7 mouse cellular contexts compared by ENCODE assay signal in the genomic region with DNA sequence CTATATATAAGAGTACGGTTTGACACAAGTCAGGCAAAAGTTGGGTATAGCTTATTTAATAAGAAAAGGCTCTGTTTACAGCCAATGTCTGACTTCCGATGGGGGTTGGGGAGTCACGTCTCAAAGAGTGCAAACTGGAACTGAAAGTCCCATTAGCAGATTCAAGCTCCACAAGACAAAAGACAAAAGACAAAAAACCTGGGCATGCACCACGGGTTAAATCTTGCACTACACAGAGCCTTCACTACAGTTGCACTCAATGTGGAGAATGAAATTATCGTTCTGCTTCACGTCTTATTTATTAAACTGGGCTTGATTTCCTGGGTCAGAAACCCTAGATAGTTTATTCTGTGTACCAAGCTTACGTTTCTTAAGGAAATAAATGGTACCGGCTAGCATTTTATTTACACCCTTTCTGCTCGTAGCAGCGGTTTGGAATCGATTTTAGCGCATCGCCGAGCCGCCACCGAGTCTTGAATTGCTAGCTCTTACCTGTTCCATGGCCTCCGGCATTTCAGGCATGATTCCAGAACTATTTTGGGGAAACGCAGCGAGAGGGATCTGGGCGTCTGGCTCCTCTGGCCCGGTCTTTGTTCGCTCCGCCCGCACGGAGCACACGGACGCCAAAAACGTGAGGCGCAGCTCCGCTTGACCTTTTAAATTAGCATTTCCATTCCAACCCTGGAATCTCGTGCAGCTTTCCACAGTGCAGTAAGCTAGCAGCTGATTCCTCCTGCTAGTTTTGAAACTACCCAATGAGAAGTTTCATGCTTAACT. TPM values are rescaled to one million over a fixed set of nuclear protein-coding genes. Genes with fewer than 3 reads are reported as not detected.
DNase-seq lines count a peak whose midpoint lies in the region; TF ChIP-seq lines count a peak whose summit lies in the region.

No protein-coding gene starts in this region.

- no peak for TF ChIP-seq CTCF in small intestine, adult 2 months (IDR thresholded peaks at IDR 0.05; ENCODE audit: extremely low read depth, insufficient read length, insufficient replicate concordance, low read depth, low read length)

- H3K9me3 ChIP-seq in midbrain, embryonic 10.5 days (replicated peaks) = no peaks in the 10 kb centered on the region

- H3K4me1 ChIP-seq in midbrain, embryonic 10.5 days = peaks cover 31% of the 10 kb centered on the region
- H3K4me1 ChIP-seq in small intestine, adult 2 months (ENCODE audit: control insufficient read depth, insufficient read depth, insufficient read length, low read length) = peaks cover 13% of the 10 kb centered on the region; the same call in 1 of the 2 replicates

- no peaks in the 10 kb centered on the region for H3K27me3 ChIP-seq in midbrain, embryonic 10.5 days (ENCODE audit: low read depth, poor library complexity, severe bottlenecking)
- H3K27me3 ChIP-seq in small intestine, adult 2 months (ENCODE audit: control insufficient read depth, insufficient read depth, low read length) = no peaks in the 10 kb centered on the region

- peak overlapping the region; percentile 88 for H3K4me3 ChIP-seq in midbrain, embryonic 10.5 days
- peak overlapping the region; percentile 84 for H3K4me3 ChIP-seq in small intestine, adult 2 months (ENCODE audit: low read depth, low read length)

- peak; percentile 72 to 93 for DNase-seq in adrenal gland, adult (ENCODE audit: inconsistent age in 2 of 2, low spot score in 1 of 2)
- peak; percentile 76 to 83 for DNase-seq in cerebellum, postnatal 36 days
- peak; percentile 60 for DNase-seq in gastrocnemius, postnatal 10 days
- DNase-seq in induced T-regulatory cell, adult 2 months (ENCODE audit: low read depth) = peak; percentile 87
- peak; percentile 60 for DNase-seq in left cerebral cortex, postnatal 36 days (ENCODE audit: low spot score in 2 of 2)
- DNase-seq in midbrain, embryonic 10.5 days (ENCODE audit: low spot score) = peak; percentile 75

- WGBS in midbrain, embryonic 10.5 days = under 1% methylated on average over 31 of the region's 31 CpGs
- WGBS in small intestine, adult 2 months = under 1% methylated on average over 31 of the region's 31 CpGs

- intact Hi-C loops in left cerebral cortex, postnatal 36 days (cut with DNase I) = loop anchor here (5.0 kb wide), 1 partner anchor 58 kb away; no protein-coding TSS in a partner anchor

- H3K36me3 ChIP-seq in midbrain, embryonic 10.5 days = peaks cover 2% of the 10 kb centered on the region
- no peaks in the 10 kb centered on the region for H3K36me3 ChIP-seq in small intestine, adult 2 months (ENCODE audit: control insufficient read depth, insufficient read depth, low read length)

- TF ChIP-seq POLR2A in small intestine, adult 2 months (IDR thresholded peaks at IDR 0.05; ENCODE audit: low read depth, low read length) = peak; percentile 68

- peak overlapping the region; percentile 98 for H3K27ac ChIP-seq in midbrain, embryonic 10.5 days (replicated peaks)
- peak overlapping the region; percentile 98 for H3K27ac ChIP-seq in small intestine, adult 2 months (ENCODE audit: insufficient read depth, low read depth, low read length)

RNA-seq across cellular contexts. Expression of a gene that starts 0.5 kb away (rescaled TPM):
- total RNA-seq in gastrocnemius, postnatal 10 days (2021) = 10 to 100 TPM; 55.3 to 61.3 TPM
- total RNA-seq in left cerebral cortex, postnatal 36 days (2021) = 100 to 1,000 TPM; 160 to 179 TPM
- 100 and 103 TPM in 2 replicates for polyA plus RNA-seq in midbrain, embryonic 10.5 days (2016; fragmentation: Nextera tagmentation; extraction: Ambion mirVana)
- 10.3 and 22.3 TPM in 2 replicates for polyA plus RNA-seq in small intestine, adult 2 months (2012; rRNA removed)

RNA-seq across cellular contexts. Expression of a gene that starts 38.7 kb away (rescaled TPM):
- 1 to 10 TPM; 3.7 to 4.5 TPM for total RNA-seq in gastrocnemius, postnatal 10 days (2021)
- under 1 TPM; 0.74 to 0.82 TPM for total RNA-seq in left cerebral cortex, postnatal 36 days (2021)
- polyA plus RNA-seq in midbrain, embryonic 10.5 days (2016; fragmentation: Nextera tagmentation; extraction: Ambion mirVana) = 58.8 and 62.9 TPM in 2 replicates
- 1.3 and 1.8 TPM in 2 replicates for polyA plus RNA-seq in small intestine, adult 2 months (2012; rRNA removed)

RNA-seq across cellular contexts. Expression of a gene that starts 39.0 kb away (rescaled TPM):
- total RNA-seq in gastrocnemius, postnatal 10 days (2021) = 10 to 100 TPM; 20.9 to 27.9 TPM
- 10 to 100 TPM; 18.1 to 21.3 TPM for total RNA-seq in left cerebral cortex, postnatal 36 days (2021)
- 194 and 216 TPM in 2 replicates for polyA plus RNA-seq in midbrain, embryonic 10.5 days (2016; fragmentation: Nextera tagmentation; extraction: Ambion mirVana)
- polyA plus RNA-seq in small intestine, adult 2 months (2012; rRNA removed) = 6.7 TPM in 2 replicates

Comparison
In these comparisons a context has a peak if more than half of its experiments do, and no peak if none do; other contexts are left out.
1. Peak in every context shown above with its lines: DNase-seq, H3K4me3 ChIP-seq and H3K27ac ChIP-seq.